Mouse (Mus musculus) kidney, adult 11 months (tissue): Measurements from ENCODE around the gene Cst6.
"Not testable (repeated sequence)": the region's sequence is repeated elsewhere in the genome, so short reads cannot be mapped to it uniquely, and the experiment has no call there.

Experiments
- DNase-seq: peaks from one replicate; pipeline ENCODE4 v3.0.0; 2022

Gene Cst6

DNA sequence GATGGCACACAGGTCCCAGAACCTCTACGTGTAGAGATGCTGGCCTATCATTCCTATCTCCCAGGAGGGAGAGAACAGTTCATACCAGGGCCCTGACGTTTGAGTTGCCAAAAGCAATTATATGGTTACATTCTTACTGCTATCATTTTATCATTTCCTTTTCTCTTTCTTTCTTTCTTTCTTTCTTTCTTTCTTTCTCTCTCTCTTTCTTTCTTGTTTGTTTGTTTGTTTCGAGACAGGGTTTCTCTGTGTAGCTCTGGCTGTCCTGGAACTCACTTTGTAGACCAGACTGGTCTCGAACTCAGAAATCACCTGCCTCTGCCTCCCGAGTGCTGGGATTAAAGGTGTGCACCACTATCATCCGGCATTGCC, at the start of gene Cst6:
Gene Cst6 (minus strand): TSS at position 73 of the 372 bp plus-strand sequence.
- not testable (repeated sequence) for DNase-seq

DNA sequence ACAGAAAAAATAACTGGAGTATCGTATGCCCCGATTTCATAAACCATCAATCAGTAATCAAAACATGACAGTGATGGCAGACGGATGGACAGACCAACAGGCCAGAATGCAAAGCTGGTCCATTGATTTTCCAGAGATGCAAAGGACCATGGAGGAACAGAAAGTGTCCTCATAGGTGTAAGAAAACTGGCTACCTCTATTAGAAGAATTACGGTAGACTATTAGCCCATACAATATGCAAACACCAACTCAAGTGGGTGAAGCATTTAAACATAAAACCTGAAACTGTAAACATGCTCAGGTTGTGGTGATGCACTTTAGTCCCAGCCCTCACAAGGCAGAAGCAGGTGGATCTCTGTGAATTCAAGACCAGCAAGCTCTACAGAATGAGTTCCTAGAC, 46.0 kb upstream of the Cst6 start:
- DNase-seq, result no peak

DNA sequence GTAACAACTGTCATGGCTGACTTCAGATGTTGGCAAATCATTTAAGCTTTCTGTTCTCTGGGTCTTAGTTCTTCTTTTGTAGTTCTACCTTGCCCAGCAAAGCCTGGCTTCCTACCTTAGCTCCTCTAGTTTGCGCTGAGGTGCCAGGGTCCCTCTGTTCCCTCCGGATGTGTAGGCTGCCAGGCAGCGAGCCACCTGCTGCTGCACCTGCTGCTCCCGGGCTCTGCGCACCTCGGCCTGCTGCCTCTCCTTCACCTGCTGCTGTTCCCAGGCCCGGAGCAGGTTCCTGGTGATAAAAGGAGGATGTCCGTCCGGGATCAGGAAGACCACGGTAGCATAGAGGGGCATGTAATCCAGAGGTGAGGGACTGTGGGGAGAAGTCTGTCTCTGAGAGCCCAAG, 44.8 kb upstream of the Cst6 start:
- no peak for DNase-seq

DNA sequence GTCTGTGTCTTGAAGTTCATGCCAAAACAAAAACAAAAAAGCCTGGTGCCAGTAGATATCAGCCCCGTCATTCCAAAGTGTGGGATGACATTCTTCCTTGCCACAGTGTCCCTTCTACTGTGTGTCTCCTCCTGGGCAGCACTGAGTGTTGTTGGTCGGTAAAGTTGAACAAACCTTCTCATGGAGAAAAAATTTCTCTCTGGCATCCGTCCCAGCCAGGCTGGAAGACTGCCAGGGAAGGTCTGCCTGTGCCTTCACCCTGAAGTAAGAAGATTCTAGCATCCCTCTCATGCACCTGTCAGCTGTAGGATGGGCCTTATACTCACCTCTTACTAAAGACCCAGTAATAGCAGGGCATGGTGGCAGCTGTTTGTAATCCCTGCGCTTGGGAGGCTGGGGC, 43.5 kb upstream of the Cst6 start:
- DNase-seq, result peak; percentile 66

DNA sequence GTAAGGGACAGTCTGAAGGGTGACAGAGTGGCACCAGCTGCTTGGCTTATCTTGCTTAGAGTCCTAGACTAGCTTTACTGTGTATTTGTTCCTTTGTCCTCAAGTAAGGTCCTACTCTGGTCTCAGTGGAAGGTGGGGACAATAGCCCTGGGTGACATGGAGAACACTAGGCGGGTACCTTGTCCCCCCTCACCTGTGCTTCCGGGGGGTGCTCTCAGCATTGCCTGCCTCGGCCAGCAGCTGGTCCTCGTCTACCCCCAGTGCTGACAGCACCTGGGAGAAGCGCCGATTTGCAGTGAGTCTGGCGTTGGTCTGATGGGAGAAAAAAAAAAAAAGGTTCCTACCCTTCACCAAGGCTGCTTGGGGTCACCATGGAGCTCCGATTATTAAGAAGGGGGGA, 41.0 kb upstream of the Cst6 start:
- DNase-seq, result no peak

DNA sequence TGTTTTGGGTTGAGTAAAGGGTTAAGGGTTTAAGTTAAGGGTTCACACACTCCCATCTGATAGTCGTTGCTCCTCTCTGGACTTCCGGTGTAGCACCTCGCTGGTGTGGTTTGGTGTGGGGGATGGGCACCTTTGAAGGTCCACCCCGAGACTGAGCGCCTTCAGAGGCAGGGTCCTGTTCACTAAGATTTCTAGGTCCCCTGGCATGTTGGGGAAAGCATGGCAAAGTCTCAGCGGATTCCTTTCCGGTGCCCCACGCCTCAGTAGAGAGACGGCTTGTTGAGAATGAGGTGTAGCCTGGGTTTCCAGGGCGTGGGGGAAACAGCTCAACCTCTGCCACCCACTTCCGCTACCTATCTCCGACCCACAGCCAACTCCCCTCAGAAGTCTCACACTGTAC, 40.3 kb upstream of the Cst6 start:
- peak; percentile 34 for DNase-seq

DNA sequence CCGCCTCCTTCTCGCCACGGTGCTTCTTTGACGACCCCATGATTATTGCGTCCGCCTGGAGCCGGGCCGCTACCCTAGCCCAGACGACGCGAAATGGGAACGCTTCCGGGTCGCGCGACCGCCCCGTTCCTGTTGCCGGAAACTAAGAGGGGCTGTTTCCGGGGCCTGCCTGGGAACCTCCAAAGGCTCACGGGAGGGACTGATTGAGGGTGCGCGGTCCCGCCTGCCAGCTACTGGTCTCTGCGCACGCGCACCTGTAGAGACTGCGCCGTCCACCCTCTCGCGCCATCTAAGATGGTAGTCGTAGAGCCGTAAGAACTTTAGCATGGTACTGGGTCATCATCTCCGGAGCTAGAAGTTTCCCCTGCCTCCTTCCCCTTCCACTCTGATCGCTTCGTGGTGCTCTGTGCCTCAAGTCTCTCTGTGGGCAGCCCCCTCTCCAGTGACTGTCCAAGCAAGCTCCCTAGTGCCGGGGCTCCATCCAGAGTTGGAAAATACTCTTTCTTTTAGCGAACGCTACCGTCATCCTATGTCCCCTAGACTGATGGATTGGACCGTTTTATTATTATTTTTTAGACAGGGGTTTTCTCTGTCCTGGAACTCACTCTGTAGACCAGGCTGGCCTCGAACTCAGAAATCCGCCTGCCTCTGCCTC, 39.3 kb upstream of the Cst6 start, which contains the start of gene Sart1:
Gene Sart1 (minus strand): TSS at position 116 of the 655 bp plus-strand sequence.
- peak; percentile 96 for DNase-seq

DNA sequence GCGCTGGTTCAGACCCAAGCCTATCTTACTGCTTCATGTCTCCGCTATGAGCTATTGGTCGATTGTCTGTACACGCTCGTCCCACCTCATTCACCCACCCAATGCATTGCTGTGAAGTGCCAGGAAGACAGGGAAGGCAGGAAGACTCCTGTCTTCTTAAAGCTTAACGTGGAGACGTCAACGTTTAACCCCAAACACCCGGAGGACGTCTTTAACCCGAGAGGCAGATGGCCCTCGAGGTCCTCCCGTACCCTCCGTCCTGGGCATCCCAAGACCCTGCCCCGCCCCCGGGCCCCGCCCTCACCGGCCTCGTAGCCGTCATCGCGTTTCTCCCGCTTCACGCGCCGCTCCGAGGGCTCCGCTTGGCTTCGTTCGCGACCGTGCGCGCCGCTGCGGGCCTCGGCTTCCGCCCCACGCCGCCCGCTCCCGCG, 38.7 kb upstream of the Cst6 start:
- DNase-seq, result no peak

DNA sequence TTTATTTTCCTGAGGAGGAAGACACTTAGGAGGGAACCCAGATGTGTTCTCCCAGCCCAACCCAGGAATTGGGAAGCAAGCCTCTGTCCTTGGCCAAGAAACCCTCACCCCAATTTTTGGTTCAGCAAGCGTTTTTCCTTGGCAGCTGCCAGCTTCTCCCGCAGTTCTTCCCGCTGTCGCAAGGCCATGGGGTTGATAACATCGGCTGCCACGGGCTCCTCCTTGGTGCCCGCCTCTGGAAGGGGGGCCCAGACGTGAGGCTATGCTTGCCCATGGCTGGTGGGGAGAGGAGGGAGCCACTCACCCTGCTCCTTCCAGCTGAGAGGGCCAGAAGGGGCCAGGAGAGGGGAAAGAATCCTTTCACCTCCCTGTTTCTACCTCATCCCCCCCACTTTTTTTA, 35.3 kb upstream of the Cst6 start:
- no peak for DNase-seq

DNA sequence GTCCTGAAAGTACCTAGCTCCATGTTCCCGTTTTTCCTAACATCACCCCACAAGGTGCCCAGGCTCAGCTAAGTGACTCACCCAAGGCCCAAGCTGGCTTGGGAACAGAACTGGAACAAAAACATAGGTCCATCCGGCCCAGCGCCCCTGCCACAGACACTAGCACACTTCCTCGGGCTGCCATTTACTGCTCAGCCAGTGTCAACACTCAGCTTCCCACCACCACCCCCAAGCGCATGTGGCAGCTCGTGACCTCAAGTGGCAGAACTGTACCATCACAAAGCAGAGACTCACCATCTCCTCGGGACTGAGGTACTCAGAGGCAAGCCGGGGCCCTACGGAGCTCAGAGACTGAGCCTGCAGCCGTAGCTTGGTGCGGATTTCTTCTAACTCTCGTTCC, 34.0 kb upstream of the Cst6 start:
- no peak for DNase-seq

DNA sequence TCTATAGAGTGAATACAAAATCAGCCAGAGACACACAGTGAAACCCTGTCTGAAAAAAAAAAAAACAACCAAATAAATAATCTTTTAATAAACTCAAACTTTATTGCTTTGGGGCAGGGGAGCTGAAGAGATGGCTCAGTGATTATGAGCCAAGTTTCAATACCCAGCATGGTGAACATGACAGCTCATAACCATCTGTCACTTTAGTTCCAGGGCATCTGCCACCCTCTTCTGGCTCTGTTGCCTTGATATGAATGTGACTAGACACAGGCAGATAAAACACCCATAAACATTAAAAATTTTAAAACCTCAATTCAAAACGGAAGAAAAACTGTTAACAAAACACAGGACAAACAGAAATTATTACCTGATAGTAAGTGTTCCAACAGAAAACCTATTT, 28.1 kb upstream of the Cst6 start:
- no peak for DNase-seq

DNA sequence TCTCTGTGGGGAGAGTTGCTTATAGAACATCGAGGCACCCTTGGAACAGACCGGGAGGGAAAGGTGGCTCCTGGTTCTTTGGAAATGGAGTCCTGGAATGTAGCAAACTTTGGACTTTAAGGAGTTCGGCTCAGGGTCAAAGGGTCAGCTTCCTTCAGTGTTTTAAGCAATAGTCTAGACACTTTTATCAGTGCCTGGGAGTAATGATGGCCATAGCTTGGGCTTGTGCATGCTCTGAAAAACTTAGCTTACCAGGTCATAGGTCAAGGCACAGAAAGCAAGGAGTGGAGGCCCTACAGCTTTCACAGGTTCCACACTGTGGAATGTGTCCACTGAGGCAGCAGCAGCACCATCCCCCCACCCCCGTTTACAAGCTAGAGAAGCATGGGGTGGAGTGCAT, 25.4 kb upstream of the Cst6 start:
- no peak for DNase-seq

DNA sequence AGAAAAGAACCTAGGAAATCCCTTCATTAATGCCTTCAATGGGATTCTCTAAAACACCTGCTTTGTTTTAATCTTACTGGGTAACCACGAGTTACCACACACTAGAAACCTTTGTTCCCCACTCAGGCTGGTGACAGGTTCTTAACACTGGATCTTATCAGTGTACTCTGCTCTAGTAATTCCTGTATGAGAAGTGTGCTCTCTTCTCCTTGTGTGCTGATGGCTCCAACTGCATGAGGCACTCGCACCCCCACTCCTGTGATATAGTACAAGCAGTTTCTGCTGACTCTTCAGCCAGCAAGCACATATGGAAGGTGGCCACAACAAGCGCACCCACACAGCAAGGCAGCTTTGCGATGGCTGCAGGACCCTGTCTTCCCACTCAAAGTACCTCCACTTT, 24.8 kb upstream of the Cst6 start:
- DNase-seq, result no peak

DNA sequence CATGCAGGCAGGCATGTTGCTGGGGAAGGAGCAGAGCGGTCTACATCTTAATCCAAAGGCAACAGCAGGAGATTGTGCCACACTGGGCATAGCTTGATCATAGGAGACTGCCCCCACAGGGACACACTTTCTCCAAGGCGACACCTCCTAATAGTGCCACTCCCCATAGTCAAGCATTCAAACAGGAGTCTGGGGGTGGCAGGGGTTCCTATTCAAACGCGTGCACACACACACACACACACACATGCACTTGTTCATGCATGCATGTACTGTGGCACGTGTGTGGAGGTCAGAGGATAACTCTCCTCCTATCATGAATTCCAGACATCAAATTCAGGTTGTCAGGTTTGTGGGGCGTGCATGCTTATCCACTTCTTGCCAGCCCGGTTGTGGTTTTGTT, 23.4 kb upstream of the Cst6 start:
- DNase-seq, result no peak

DNA sequence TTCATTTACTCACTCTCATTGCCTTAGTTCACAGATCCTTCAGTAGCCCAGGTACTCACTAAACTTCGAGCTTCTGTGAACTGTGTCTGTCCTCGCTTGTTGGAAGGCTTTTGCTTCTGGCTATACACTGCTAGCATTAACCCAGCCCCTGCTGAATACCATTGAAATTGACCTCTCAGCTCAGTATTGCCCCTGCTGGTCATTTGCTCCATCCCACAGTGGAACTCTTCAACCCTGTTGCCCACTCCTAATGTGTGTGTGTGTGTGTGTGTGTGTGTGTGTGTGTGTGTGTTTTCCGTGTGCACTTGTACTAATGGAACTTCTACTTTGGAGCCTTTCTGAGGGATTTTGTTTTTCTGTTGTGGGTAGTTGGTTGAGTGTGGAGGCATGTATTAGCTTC, 21.6 kb upstream of the Cst6 start:
- DNase-seq, result no peak

DNA sequence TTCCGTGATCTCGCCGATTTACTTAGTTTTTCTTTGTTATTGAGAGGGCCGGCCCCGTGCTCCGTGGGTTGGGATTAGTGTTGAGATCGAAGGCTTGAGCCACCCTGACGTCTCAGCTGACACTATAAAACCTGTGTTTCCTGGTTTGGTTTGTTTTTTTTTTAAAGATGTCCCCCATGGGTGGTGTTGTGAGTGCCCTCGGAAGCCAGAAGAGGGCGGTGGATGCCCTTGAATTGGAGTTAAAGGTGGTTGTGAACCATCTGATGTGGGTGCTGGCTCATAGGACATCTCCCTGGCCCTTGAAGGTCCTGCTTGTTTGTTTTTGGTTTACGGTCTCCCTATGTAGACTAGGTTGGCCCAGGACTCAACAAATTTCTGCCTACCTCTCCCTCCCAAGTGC, 18.1 kb upstream of the Cst6 start:
- DNase-seq, result no peak

DNA sequence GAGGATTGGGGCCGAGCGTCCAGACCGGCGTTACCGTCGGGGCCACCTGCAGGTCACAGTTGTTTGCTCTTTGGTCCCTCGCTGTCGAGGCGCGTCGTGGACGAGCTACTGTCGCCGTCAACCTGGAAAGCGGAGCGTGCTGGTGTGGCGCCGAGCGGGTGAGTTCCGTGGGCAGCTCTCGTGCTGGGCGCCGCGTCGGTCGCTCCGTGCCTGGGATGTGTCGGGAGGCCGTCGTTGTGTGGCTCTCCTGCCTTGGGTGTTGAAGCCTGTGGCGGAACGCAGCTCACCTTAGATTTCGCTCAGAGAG, 17.6 kb upstream of the Cst6 start, which contains the start of gene Banf1:
Gene Banf1 (minus strand): TSS at position 116 of the 307 bp plus-strand sequence.
- DNase-seq, result no peak

DNA sequence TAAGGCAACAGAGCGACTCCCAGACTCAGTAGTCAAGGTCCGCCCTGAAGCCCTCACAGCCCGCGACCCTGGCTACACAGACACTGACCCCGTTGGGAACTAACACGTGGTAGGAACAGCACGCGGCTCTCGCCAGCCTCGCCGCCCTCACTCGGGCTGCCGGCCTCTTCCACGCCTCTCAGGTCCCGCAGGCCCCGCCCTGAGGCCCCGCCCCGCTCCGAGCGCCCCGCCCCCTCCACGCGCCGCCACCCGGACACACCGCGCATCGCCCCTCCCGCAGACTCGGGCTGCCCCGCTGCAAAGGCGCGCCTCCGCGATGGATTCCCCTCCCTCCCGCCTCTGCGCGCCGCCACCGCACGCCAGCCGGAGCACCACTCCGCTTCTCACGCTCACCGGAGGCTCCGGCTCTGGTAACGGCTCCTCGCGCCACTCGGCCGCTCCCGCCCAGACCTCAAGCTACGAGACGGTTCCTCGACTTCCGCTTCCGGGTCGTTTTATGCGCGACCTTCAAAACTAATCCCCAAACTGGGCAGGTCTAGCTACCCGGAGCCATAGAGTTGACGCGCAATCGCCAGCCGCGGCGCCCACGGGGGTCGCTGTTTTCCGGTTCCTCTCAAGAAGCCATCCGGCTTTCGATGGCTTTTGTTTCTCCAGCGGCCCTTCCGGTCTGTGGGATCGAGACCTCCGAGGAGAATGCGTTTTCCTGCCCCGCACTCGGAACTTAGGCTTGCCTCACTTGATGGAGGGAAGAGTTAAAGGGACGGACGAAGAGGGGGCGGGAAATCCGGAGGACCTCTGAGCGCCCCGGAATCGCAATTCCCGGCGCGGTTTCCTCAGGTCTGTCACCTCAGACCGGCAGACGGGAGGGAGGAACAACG, 17.0 kb upstream of the Cst6 start, which contains the start of gene Eif1ad:
Gene Eif1ad (plus strand): TSS at position 567 of the 878 bp plus-strand sequence.
- peak; percentile 95 for DNase-seq

DNA sequence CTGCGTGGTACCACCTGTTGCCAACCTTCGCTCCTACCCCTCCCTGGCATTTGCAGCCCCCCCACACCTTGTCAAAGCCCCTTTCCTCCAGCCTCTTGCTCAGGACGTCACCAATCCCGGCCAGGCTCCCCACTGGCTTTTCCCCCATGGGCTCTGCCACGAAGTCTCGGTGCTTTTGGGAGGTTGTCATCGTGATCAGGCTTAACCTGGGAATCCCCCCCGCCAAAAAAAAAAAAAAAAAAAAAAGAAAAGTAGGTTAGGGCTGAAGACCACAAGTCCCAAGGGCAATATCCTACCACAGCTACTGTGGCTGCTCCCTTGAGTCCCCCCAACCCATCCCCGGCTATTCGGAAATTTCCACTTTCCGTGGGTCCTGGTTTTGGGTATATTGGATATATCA, 16.4 kb upstream of the Cst6 start:
- no peak for DNase-seq

DNA sequence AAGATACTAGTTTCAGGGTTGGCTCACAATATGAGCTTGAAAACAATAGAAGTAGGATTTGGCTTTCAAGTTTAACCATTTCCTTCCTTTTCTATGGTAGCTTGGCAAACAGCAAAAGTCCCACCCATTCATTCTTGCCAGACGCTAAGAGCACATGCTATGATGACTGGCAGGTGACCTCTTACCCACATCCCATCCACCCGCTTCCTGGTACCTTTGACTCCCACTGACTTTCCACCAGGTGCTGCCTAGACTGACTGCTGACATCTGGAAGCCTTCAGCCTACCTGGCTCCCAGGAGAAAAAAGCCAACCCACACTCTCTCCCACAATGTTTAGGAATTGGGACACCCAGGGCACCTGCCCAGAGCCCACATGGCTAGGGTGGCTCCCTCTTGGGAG, 14.8 kb upstream of the Cst6 start:
- DNase-seq, result no peak

DNA sequence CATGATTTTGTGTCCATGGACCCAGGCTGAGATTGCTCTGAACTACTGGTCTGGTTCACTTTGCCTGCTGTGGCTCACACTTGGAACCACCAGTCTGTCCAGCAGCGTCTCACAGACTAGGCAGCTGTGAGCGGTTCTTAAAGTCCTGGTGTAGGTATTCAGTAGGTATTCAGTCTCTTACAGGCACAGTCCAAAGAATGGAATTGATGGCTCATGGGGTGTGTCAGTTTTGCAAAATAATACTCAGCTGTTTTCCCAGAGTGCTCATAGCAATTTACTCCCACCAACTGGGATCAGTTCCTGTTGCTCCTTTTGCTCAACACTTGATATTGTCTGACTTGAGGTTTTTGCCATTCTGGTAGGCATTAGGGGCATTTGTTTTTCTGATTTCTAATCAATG, 12.8 kb upstream of the Cst6 start:
- no peak for DNase-seq

DNA sequence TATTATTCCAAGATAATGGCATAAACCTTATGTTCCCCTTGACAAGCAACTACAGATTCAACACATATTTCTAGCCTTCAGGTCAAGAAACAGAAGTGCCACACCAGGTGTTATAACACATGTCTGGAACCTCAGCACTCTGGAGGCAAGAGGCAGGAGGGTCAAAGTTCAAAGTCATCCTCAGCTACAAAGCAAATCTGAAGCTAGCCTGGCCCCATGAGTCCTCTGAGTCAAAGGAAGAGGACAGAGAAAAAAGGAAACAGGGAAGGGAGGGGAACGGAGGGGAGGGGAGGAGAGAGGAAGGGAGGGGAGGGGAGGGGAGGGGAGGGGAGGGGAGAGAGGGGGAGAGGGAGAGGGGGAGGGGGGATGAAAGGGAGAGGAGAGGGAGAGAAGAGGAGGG, 6.7 kb upstream of the Cst6 start:
- DNase-seq, result no peak

DNA sequence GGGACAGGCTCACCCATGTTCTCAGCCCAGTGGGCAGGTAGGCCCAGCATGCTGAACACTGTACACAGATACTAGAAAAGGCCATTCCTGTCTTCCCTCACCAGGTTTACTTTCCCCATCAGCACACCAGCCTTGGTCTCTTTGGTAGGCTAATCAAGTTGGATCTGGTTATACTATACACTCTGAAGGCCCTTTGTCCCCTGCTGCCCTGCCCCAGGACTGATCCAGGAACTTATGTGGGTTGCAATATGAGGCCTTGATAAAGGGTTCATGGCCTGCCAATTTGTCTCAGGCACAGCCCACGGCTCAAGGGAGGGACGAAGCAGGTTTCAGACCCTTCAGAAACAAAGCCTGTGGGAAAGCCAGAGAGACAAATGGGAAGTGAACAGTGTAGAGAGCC, 4.2 kb upstream of the Cst6 start:
- no peak for DNase-seq
